Mouse (Mus musculus): ENCODE data around the gene Rptor. TPM values are rescaled to one million over a fixed set of nuclear protein-coding genes. Genes with fewer than 3 reads are reported as not detected.
A peak's percentile ranks its signal among the peaks of the same experiment; 100 is the strongest.
"Not testable (repeated sequence)": the region's sequence is repeated elsewhere in the genome, so short reads cannot be mapped to it uniquely, and the experiment has no call there.

Rptor gene
- polyA plus RNA-seq, 1 experiment from 2014 or later = 11.1 TPM

- not testable (repeated sequence) for H3K9me3 ChIP-seq; H3K27me3 ChIP-seq; H3K36me3 ChIP-seq; ATAC-seq (ENCODE audit: low read depth); H3K27ac ChIP-seq (replicated peaks); H3K4me2 ChIP-seq; H3K9ac ChIP-seq; H3K4me3 ChIP-seq
- H3K4me1 ChIP-seq (replicated peaks) = peaks cover 33% of the 10 kb centered on the region
- WGBS = 42% methylated on average over 4 of the region's 4 CpGs
Measured at GRCm38 (mm10) chr11:119661479-119661878, 58.8 kb downstream of the Rptor start.

GRCm38 (mm10) chr11:119663876-119664275 lies 61.2 kb downstream of the Rptor start:
- WGBS = 90% methylated on average over 2 of the region's 2 CpGs
- no peak for ATAC-seq (ENCODE audit: low read depth)
- H3K9me3 ChIP-seq = no peaks in the 10 kb centered on the region
- peak overlapping the region; percentile 52; the same call in 1 of the 2 replicates for H3K27ac ChIP-seq (replicated peaks)
- H3K4me1 ChIP-seq (replicated peaks) = peaks cover 38% of the 10 kb centered on the region
- no peaks in the 10 kb centered on the region for H3K36me3 ChIP-seq
- no peaks in the 10 kb centered on the region for H3K27me3 ChIP-seq
- H3K4me3 ChIP-seq = no peak overlapping the region
- peak overlapping the region; percentile 9; the same call in 1 of the 2 replicates for H3K9ac ChIP-seq
- H3K4me2 ChIP-seq = no peak overlapping the region

DNA sequence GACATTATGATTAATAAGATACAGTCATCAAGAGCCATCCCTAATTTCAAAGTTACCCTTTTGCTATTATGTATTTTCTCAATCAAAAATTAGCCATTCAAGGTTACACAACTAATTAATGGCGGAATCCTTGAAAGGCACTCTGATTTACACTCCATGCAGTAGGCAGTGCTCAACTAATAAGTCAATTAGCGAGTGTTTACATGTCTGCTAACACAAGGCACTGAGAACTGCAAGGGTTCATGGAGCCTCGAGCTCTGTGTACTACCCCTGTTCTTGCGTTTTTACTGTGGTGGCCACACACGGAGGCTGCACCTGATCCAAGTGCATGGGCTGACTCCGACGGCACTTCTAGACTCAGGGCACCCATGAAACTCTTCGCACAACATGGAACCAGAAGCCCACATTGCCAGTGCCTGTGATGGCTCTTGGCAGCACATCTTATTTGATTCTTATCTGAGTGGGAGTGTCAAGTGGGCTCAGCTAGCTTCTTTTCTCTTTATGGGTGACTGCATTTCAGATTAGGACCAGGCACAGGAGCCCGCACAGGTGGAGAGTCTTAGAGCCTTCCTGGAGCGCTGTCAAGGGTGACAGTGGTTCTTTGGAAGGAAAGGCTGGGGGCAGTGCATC lies 62.1 kb downstream of the Rptor start:
- Histone ChIP-seq H3K27ac (replicated peaks) (peak overlapping the region; percentile 52; the same call in 1 of the 2 replicates), H3K4me2 (no peak overlapping the region), H3K36me3 (no peaks in the 10 kb centered on the region), H3K27me3 (no peaks in the 10 kb centered on the region), H3K4me3 (no peak overlapping the region), H3K9ac (no peak overlapping the region), H3K4me1 (replicated peaks) (peaks cover 41% of the 10 kb centered on the region), H3K9me3 (no peaks in the 10 kb centered on the region)
- ATAC-seq (ENCODE audit: low read depth) = no peak
- WGBS = 79% methylated on average over 10 of the region's 10 CpGs

- H3K27ac ChIP-seq (replicated peaks) = no peak overlapping the region
- H3K27me3 ChIP-seq = no peaks in the 10 kb centered on the region
- no peak overlapping the region for H3K4me3 ChIP-seq
- H3K9me3 ChIP-seq = no peaks in the 10 kb centered on the region
- peaks cover 41% of the 10 kb centered on the region for H3K4me1 ChIP-seq (replicated peaks)
- no peak overlapping the region for H3K4me2 ChIP-seq
- no peak for ATAC-seq (ENCODE audit: low read depth)
- no peaks in the 10 kb centered on the region for H3K36me3 ChIP-seq
- WGBS = 91% methylated on average over 5 of the region's 5 CpGs
- H3K9ac ChIP-seq = no peak overlapping the region
Measured at GRCm38 (mm10) chr11:119665308-119665702, 62.6 kb downstream of the Rptor start.

GRCm38 (mm10) chr11:119666567-119667108 lies 63.9 kb downstream of the Rptor start:
- Histone ChIP-seq H3K4me1 (replicated peaks) (peaks cover 41% of the 10 kb centered on the region), H3K9ac (no peak overlapping the region; the same call in 1 of the 2 replicates), H3K27me3 (no peaks in the 10 kb centered on the region), H3K4me2 (no peak overlapping the region), H3K36me3 (no peaks in the 10 kb centered on the region), H3K4me3 (no peak overlapping the region), H3K27ac (replicated peaks) (peak overlapping the region; percentile 43), H3K9me3 (no peaks in the 10 kb centered on the region)
- WGBS = 27% methylated on average over 2 of the region's 2 CpGs
- ATAC-seq (ENCODE audit: low read depth) = no peak

GRCm38 (mm10) chr11:119670690-119671666 lies 68.3 kb downstream of the Rptor start:
- Histone ChIP-seq H3K36me3 (no peaks in the 10 kb centered on the region), H3K4me2 (no peak overlapping the region), H3K4me3 (no peak overlapping the region), H3K9me3 (no peaks in the 10 kb centered on the region), H3K4me1 (replicated peaks) (peaks cover 37% of the 10 kb centered on the region), H3K27me3 (no peaks in the 10 kb centered on the region), H3K27ac (replicated peaks) (no peak overlapping the region; the same call in 1 of the 2 replicates), H3K9ac (no peak overlapping the region)
- no peak for ATAC-seq (ENCODE audit: low read depth)
- WGBS = 80% methylated on average over 11 of the region's 11 CpGs

DNA sequence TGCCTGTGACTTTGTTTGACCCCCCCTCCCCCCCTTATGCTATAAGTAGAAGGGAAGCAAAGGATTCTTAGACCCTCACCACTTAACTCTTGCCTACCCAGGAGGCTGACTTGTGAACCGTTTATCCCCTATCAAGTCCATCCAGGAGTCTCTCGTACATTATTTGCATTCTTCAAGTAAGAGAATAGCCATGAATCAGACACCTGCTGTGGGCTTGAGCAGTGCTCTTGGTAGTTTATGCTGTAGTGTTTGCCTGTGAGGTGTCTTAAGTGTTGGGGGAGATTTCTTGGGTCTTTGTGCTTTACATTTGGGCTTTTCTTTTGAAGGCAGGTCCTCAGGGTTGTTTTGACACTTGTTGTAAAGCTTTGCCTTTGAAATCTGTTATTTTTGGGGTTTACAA lies 69.3 kb downstream of the Rptor start:
- no peak overlapping the region for H3K4me2 ChIP-seq
- H3K9me3 ChIP-seq = no peaks in the 10 kb centered on the region
- peaks cover 38% of the 10 kb centered on the region for H3K4me1 ChIP-seq (replicated peaks)
- WGBS = 36% methylated on average over 2 of the region's 2 CpGs
- no peak overlapping the region for H3K27ac ChIP-seq (replicated peaks)
- no peaks in the 10 kb centered on the region for H3K36me3 ChIP-seq
- no peak for ATAC-seq (ENCODE audit: low read depth)
- no peaks in the 10 kb centered on the region for H3K27me3 ChIP-seq
- no peak overlapping the region for H3K4me3 ChIP-seq
- no peak overlapping the region for H3K9ac ChIP-seq

DNA sequence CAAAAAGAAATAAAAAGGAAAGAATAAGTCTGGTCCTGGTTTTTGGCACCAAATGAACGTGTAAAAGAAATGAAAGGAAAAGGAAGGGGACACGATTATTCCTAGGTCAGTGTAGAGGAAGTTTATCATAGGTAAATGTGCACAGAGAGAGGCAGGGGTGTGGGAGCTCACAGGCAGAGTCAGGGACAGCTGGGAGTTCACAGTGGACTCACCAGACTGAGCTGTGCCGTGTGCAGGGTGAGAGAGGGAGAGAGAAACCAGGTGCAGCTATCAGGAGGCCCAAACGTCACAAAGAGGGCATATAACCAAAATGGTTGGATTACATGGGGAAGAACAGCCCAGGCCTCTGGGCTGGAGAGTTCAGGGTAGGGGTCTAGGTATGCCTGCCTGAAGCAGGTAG lies 70.1 kb downstream of the Rptor start:
- no peak overlapping the region for H3K4me3 ChIP-seq
- H3K4me2 ChIP-seq = no peak overlapping the region
- ATAC-seq (ENCODE audit: low read depth) = no peak
- H3K27ac ChIP-seq (replicated peaks) = peak overlapping the region; percentile 86; the same call in 1 of the 2 replicates
- no peak overlapping the region for H3K9ac ChIP-seq
- no peaks in the 10 kb centered on the region for H3K9me3 ChIP-seq
- no peaks in the 10 kb centered on the region for H3K36me3 ChIP-seq
- WGBS = 84% methylated on average over 4 of the region's 4 CpGs
- H3K27me3 ChIP-seq = no peaks in the 10 kb centered on the region
- peaks cover 45% of the 10 kb centered on the region for H3K4me1 ChIP-seq (replicated peaks)

DNA sequence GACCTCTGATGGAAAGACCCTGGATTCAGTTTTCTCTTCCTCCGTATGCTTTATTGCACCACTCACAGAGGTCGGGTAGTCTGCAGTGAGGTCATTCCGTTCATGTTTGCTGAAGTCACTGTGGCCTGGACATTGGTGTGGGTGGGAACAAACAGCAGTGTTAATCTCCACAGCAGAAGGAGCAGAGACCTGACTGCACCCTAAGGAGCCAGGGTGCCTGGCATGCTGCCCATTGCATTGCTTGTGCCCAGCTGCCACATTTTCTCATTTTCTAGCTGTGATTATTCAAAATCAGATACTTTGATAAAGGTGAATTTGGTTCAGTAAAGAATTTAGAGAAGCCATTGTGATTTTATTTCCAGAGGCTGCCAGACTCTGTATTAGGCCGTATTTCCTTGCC lies 72.1 kb downstream of the Rptor start:
- peaks cover 51% of the 10 kb centered on the region for H3K4me1 ChIP-seq (replicated peaks)
- H3K9me3 ChIP-seq = no peaks in the 10 kb centered on the region
- WGBS = 36% methylated on average over 4 of the region's 4 CpGs
- 0 out of 2 replicates have a peak overlapping the region, but pooled peaks have one; percentile 5 for H3K9ac ChIP-seq
- no peak overlapping the region for H3K4me2 ChIP-seq
- H3K36me3 ChIP-seq = no peaks in the 10 kb centered on the region
- H3K4me3 ChIP-seq = no peak overlapping the region
- H3K27ac ChIP-seq (replicated peaks) = peak overlapping the region; percentile 86
- no peaks in the 10 kb centered on the region for H3K27me3 ChIP-seq
- ATAC-seq (ENCODE audit: low read depth) = peak; percentile 37; the same call in 1 of the 2 replicates

DNA sequence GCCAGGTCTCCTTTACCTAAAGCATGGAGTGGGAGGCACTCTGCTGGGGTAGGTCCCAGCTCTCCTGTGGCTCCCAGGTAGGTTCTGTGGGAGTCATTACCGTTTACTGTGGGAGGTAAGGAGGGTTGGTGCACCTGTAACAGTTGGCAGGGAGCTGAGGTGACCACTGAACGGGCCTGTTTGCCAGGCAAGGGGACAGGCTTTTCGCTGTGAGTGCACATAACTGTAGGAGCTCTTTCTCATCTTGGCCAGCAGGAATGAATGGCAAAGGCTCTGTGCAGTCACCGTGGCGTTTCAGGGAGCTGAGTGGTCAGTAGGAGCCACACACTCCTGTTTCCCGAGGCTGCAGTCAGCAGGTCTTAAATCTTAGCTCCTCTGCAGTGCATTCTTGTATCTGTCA lies 72.8 kb downstream of the Rptor start:
- Histone ChIP-seq H3K36me3 (no peaks in the 10 kb centered on the region), H3K27me3 (no peaks in the 10 kb centered on the region), H3K4me2 (no peak overlapping the region), H3K4me3 (no peak overlapping the region), H3K9ac (no peak overlapping the region), H3K9me3 (no peaks in the 10 kb centered on the region), H3K27ac (replicated peaks) (peak overlapping the region; percentile 86), H3K4me1 (replicated peaks) (peaks cover 51% of the 10 kb centered on the region)
- ATAC-seq (ENCODE audit: low read depth) = no peak
- WGBS = 71% methylated on average over 6 of the region's 6 CpGs

GRCm38 (mm10) chr11:119676751-119677411 lies 74.2 kb downstream of the Rptor start:
- Histone ChIP-seq H3K4me2 (no peak overlapping the region), H3K9me3 (no peaks in the 10 kb centered on the region), H3K27me3 (no peaks in the 10 kb centered on the region), H3K4me1 (replicated peaks) (peaks cover 58% of the 10 kb centered on the region), H3K27ac (replicated peaks) (peak overlapping the region; percentile 86), H3K9ac (no peak overlapping the region), H3K4me3 (no peak overlapping the region), H3K36me3 (no peaks in the 10 kb centered on the region)
- no peak for ATAC-seq (ENCODE audit: low read depth)
- 68% methylated on average over 7 of the region's 7 CpGs for WGBS

All from neural tube, embryonic 13.5 days (tissue).